Mouse (Mus musculus): Measurements from ENCODE around the gene Klf13.

GRCm38 (mm10) chr7:63949176-63949575, 10.5 kb upstream of the Klf13 start:
- TF ChIP-seq CTCF (IDR thresholded peaks at IDR 0.05; ENCODE audit: low read depth) = no peak
- TF ChIP-seq EP300 (optimal IDR thresholded peaks at IDR 0.05) = no peak
